8 mouse cellular contexts compared by ENCODE assay signal in the genomic region with DNA sequence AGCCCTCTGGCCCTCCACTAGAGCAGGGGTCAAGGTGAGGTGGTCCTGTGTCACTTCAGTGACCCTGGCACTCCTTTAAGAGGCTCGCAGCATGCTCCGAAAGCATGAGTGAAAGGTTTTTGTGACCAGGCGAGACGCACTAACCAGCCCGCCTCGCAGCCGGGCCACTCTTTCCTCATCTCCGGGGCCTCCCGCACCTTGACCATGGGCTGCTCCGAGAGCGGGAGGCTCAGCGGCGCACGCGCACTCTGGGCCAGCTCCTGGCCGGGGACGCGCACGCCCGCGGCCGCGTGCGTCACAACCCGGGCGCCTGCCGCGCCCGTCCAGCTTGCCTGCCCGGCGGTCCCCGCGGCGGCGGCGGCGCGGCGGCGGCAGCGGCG. TPM values are rescaled to one million over a fixed set of nuclear protein-coding genes. Genes with fewer than 3 reads are reported as not detected.
DNase-seq lines count a peak whose midpoint lies in the region; TF ChIP-seq lines count a peak whose summit lies in the region.

No protein-coding gene starts in this region.

- peak overlapping the region; percentile 97 for H3K4me3 ChIP-seq in cortical plate, adult 2 months (ENCODE audit: insufficient read depth, low read length)
- peak overlapping the region; percentile 94 for H3K4me3 ChIP-seq in megakaryocyte, embryonic 14.5 days (replicated peaks)

- H3K27ac ChIP-seq in cortical plate, adult 2 months (ENCODE audit: insufficient read depth, low read length) = peak overlapping the region; percentile 90

- peak; percentile 77; the same call in 1 of the 2 replicates for TF ChIP-seq POLR2A in cortical plate, adult 2 months (IDR thresholded peaks at IDR 0.05; ENCODE audit: extremely low read depth, insufficient read depth, low read length)

- H3K27me3 ChIP-seq in megakaryocyte, embryonic 14.5 days (replicated peaks) = peaks cover 25% of the 10 kb centered on the region

- H3K9me3 ChIP-seq in megakaryocyte, embryonic 14.5 days = no peaks in the 10 kb centered on the region

- H3K4me1 ChIP-seq in cortical plate, adult 2 months (ENCODE audit: control insufficient read depth, insufficient read depth, low read length) = peaks cover 6% of the 10 kb centered on the region
- peaks cover 67% of the 10 kb centered on the region for H3K4me1 ChIP-seq in megakaryocyte, embryonic 14.5 days

- no peaks in the 10 kb centered on the region for H3K36me3 ChIP-seq in megakaryocyte, embryonic 14.5 days (replicated peaks; ENCODE audit: low read length)

- peak; percentile 91 for DNase-seq in ZHBTc4 (ENCODE audit: low read depth, low spot score)
- DNase-seq in gastrocnemius, adult 8-10 months (ENCODE audit: low spot score in 2 of 2) = peak; percentile 83 to 88
- DNase-seq in induced T-regulatory cell, adult 2 months (ENCODE audit: low read depth) = peak; percentile 72
- DNase-seq in left cerebral cortex, adult 9 months (ENCODE audit: low spot score in 2 of 2) = peak; percentile 58 to 85
- DNase-seq in right cerebral cortex, adult 2 months (ENCODE audit: low spot score in 2 of 2) = peak; percentile 82 to 88
- DNase-seq in urinary bladder, postnatal 10 days (ENCODE audit: low spot score) = peak; percentile 44

- TF ChIP-seq CTCF in cortical plate, adult 2 months (IDR thresholded peaks at IDR 0.05; ENCODE audit: extremely low read depth, insufficient read depth, low read length) = no peak

RNA-seq across cellular contexts. Expression of gene Prkar2a, which starts 2.7 kb away (rescaled TPM):
- polyA plus RNA-seq in cortical plate, adult 2 months (2012; rRNA removed) = 20.6 and 21.2 TPM in 2 replicates
- total RNA-seq in gastrocnemius, adult 8-10 months (2022) = 100 to 1,000 TPM; 182 to 235 (median 191) TPM
- polyA plus RNA-seq in megakaryocyte, embryonic 14.5 days (2012; ENCODE audit: insufficient read depth, low replicate concordance) = 1.6 and 2.8 TPM in 2 replicates

RNA-seq across cellular contexts. Expression of gene Slc25a20, which starts 29.9 kb away (rescaled TPM):
- polyA plus RNA-seq in cortical plate, adult 2 months (2012; rRNA removed) = 12.6 and 13.8 TPM in 2 replicates
- total RNA-seq in gastrocnemius, adult 8-10 months (2022) = 10 to 100 TPM; 62.5 to 78.8 (median 68.7) TPM
- polyA plus RNA-seq in megakaryocyte, embryonic 14.5 days (2012; ENCODE audit: insufficient read depth, low replicate concordance) = 3.2 and 4.4 TPM in 2 replicates

RNA-seq across cellular contexts. Expression of gene Arih2, which starts 42.6 kb away (rescaled TPM):
- 43.7 and 44.4 TPM in 2 replicates for polyA plus RNA-seq in cortical plate, adult 2 months (2012; rRNA removed)
- 10 to 100 TPM; 68.7 to 85.9 (median 81.8) TPM for total RNA-seq in gastrocnemius, adult 8-10 months (2022)
- 33.3 and 103 TPM in 2 replicates for polyA plus RNA-seq in megakaryocyte, embryonic 14.5 days (2012; ENCODE audit: insufficient read depth, low replicate concordance)

Comparison
In these comparisons a context has a peak if more than half of its experiments do, and no peak if none do; other contexts are left out.
1. Peak in every context shown above with its lines: DNase-seq, H3K4me3 ChIP-seq and H3K27ac ChIP-seq.